Mouse (Mus musculus): Measurements from ENCODE around the gene Ptch2.

The Ptch2 gene

DNA sequence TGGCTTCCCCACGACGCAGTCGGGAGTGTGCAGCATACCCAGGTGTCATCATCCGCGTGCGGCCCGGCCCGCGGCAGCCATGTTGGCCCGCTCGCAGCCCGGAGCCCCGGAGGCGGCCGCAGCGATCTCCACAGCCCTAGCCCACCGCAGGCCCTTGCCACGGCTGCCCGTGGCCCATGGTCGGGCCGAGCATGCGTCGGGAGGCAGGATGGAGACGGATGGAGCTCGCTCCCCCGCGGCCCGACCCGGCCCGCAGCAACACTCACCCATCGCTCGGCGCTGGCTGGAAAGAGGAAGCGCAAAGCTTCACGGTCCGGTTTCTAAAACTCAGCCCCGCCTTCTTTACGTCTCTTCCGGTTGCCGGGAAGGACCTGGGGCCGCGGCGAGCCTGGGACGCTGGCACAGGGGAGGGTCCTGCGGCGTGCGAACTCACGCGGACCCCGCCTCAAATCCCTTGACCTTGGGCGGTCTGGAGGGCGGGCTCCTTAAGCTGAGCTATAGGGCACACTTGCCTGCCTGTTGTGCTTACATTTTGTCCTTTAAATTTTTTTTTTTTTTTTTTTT is 60.0 kb downstream of the Ptch2 start, which contains the start of gene Rps8:
Gene Rps8, minus strand, starts transcription at position 452 of the 564 bp plus-strand sequence.
- DNase-seq: peak; percentile 92

DNA sequence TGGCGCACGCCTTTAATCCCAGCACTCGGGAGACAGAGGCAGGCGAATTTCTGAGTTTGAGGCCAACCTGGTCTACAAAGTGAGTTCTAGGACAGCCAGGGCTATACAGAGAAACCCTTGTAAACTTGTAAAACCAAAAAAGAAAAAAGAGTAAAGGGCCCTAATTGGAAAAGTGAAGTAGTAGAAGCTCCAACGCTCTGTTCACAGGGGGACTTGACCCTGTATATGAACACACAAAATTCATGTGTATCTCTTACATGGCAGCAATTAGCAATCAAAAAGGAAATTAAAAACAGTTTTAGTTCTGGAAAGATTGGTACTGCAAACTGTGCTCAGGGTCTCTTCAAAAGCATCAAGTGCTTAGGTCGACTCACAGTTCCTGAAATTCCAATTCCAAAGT is 60.5 kb downstream of the Ptch2 start:
- no peak for DNase-seq

DNA sequence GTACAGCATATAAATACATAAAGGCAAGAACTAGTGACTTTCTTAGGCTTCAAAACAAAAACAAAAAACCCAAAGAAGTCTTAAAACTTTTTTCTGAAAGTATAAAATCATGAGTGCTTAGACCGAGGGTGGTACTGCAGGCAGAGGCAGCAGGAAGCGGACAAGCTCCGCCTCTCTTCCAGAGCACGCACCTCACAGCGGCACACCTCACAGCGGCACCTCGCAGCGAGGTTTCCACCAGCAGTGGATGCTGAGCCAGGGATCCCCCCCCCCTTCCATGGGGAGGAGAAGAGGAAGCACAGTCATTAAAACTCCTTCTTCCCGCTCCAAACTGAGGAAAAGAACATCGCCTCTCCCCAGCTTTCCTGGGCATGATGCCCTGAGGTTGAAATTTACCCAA is 63.8 kb downstream of the Ptch2 start:
- no peak for DNase-seq

DNA sequence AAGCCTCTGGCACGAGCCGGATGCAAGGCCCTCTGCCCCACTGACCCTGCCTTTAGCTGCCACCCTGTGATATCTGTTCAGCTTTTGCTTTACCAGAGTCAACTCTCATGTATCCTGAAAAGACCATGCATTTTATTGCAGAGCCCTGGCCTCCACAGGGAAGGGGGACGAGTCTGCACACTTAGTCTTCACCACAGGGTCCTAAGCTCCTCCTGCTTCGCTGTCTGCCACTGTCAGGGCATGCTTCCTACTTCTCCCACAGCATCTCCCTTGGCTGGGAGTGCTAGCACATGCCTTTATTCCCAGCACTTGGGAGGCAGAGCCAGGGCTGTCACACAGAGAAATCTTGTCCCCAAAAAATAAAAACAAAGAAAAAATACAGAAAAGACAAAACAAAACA is 65.3 kb downstream of the Ptch2 start:
- DNase-seq: no peak
